Mouse (Mus musculus) cerebellum, adult 2 months (tissue): ENCODE data around the gene Bad.

Source experiments
- CTCF ChIP-seq: fragments of 200-500 bp; IDR thresholded peaks from 2 replicates; pipeline ENCODE4 v1.5.1; 2011; ENCODE audit warnings: low read depth, mild to moderate bottlenecking, control low read depth, low read length, moderate library complexity, borderline replicate concordance; ENCODE audit not compliant: insufficient read depth
- POLR2A ChIP-seq: fragments of 200-500 bp; IDR thresholded peaks from 2 replicates; pipeline ENCODE4 v1.6.1; 2011; ENCODE audit warnings: low read length, control low read depth, borderline replicate concordance; ENCODE audit not compliant: insufficient read depth

- TF ChIP-seq CTCF (no peak), POLR2A (no peak)
Measured at GRCm38 (mm10) chr19:6940396-6941351, 987 bp upstream of the Bad start.
